Mouse (Mus musculus): ENCODE measurements around the gene Fndc4. TPM values are rescaled to one million over a fixed set of nuclear protein-coding genes. Genes with fewer than 3 reads are reported as not detected.

Fndc4 gene
- polyA plus RNA-seq, 2 experiments: 3.7 to 5.6 TPM

DNA sequence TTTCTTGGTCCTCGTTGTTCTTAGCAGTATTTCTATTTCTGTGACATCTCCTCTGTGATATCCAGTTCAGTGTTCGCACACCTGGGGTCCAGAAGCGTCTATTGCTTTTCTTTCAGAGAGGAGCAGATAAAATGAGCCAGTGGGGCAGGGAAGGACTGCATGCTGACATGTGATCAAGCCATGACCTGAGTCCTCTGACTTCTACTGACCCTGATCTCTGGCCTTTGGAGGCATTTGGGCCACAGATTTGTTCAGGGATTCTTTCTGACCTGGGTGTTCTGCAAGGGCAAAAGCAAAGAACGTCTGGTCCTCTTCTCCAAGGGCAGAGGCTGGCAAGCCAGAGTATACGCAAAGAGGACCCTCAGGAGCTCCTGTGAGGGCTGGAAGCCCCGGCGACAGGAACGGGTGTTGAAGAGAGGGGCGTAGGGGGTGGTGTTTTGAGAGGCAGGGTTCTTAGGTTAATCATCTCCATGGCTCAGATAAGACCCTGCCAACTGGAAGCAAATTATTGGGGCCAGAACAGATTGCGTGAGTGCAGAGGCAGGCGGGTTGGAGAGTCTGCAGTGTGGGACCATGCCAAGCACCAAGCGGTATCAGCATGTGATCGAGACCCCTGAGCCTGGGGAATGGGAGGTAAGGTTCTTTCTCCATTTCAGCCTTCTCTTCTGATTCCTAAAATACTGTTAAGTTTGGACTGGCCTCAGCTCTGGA, 1.3 kb upstream of the Fndc4 start, which contains the start of gene Gckr:
TSS of gene Gckr (plus strand) at position 397 of the 711 bp plus-strand sequence.
- Histone ChIP-seq H3K27ac (no peak within 1 kb of the TSS), H3K4me1 (replicated peaks; ENCODE audit: control insufficient read depth in 2 of 2, insufficient read depth in 2 of 2, low read length in 1 of 2) (peaks cover 0 to 1% of the 10 kb centered on the region in 2 experiments; a peak in 1 of 4 replicates), H3K27me3 (ENCODE audit: control insufficient read depth, insufficient read depth, low read length) (peaks cover 32% of the 10 kb centered on the region), H3K9me3 (ENCODE audit: control insufficient read depth, low read length) (no peaks in the 10 kb centered on the region), H3K36me3 (replicated peaks; ENCODE audit: control insufficient read depth, insufficient read depth, low read depth) (no peaks in the 10 kb centered on the region), H3K4me2 (ENCODE audit: low read depth) (no peak within 1 kb of the TSS; the same call in 1 of the 2 replicates), H3K4me3 (ENCODE audit: insufficient read depth in 1 of 2, low read depth in 2 of 2, low read length in 2 of 2) (0 out of 4 replicates have a peak within 1 kb of the TSS, but pooled peaks of 1 of the 2 experiments have one; percentile 8), H3K9ac (replicated peaks) (no peak within 1 kb of the TSS)
- DNase-seq (ENCODE audit: low read depth in 3 of 3, low spot score in 3 of 3): no peak
- TF ChIP-seq EP300 (IDR thresholded peaks at IDR 0.05; ENCODE audit: low read depth): no peak
- TF ChIP-seq CTCF (IDR thresholded peaks at IDR 0.05; ENCODE audit: low read depth): no peak
- ATAC-seq (ENCODE audit: insufficient read depth): peak; percentile 43; the same call in 1 of the 2 replicates
- 49% methylated on average over 13 of the region's 13 CpGs for WGBS (ENCODE audit: insufficient replicate concordance)

DNA sequence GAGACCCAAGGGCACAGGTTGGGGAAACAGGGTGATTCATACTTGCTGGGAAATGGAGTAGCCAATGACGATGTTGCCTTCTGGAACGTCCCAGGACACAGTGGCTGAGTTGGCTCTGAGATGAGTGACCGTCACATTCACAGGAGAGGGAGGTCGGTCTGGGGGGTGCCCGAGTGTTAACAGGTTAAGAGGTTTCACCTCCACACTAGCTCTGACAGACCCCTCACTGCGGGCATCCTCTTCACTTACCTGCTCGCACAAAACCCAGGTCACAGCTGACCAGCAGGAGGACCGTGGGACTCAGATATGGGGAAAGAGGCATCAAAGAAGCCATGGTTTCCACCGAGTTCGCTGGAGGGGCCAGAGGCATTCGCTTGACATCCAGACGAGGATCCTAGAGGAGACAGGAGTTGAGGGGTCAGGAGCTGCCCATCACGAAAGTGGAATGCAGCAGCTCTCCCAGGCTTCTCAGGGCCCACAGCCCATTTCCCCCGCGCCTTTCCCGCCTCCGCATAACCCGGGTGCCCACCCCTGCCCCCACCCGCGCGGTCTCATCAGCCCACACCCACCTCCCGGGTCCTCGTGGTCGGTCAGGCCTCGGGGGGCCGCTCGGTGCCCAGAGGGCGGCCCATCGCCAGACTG, 795 bp downstream of the Fndc4 start:
- Histone ChIP-seq H3K27me3 (ENCODE audit: control insufficient read depth, insufficient read depth, low read length) (peaks cover 32% of the 10 kb centered on the region), H3K4me2 (ENCODE audit: low read depth) (peak overlapping the region; percentile 53), H3K9ac (replicated peaks) (no peak overlapping the region), H3K4me3 (ENCODE audit: insufficient read depth in 1 of 2, low read depth in 2 of 2, low read length in 2 of 2) (peak overlapping the region; percentile 36 to 47), H3K4me1 (replicated peaks; ENCODE audit: control insufficient read depth in 2 of 2, insufficient read depth in 2 of 2, low read length in 1 of 2) (peaks cover 5 to 12% of the 10 kb centered on the region in 2 experiments), H3K27ac (no peak overlapping the region), H3K36me3 (replicated peaks; ENCODE audit: control insufficient read depth, insufficient read depth, low read depth) (no peaks in the 10 kb centered on the region), H3K9me3 (ENCODE audit: control insufficient read depth, low read length) (no peaks in the 10 kb centered on the region)
- no peak for TF ChIP-seq CTCF (IDR thresholded peaks at IDR 0.05; ENCODE audit: low read depth)
- no peak for TF ChIP-seq EP300 (IDR thresholded peaks at IDR 0.05; ENCODE audit: low read depth)
- no peak for DNase-seq (ENCODE audit: low read depth in 3 of 3, low spot score in 3 of 3)
- WGBS (ENCODE audit: insufficient replicate concordance): 15% methylated on average over 29 of the region's 29 CpGs
- ATAC-seq (ENCODE audit: insufficient read depth): no peak

- no peaks in the 10 kb centered on the region for H3K9me3 ChIP-seq (ENCODE audit: control insufficient read depth, low read length)
- H3K36me3 ChIP-seq (replicated peaks; ENCODE audit: control insufficient read depth, insufficient read depth, low read depth): no peaks in the 10 kb centered on the region
- peak overlapping the region; percentile 94 for H3K4me2 ChIP-seq (ENCODE audit: low read depth)
- peaks cover 20% of the 10 kb centered on the region for H3K27me3 ChIP-seq (ENCODE audit: control insufficient read depth, insufficient read depth, low read length)
- peak overlapping the region; percentile 70 to 83 for H3K4me3 ChIP-seq (ENCODE audit: insufficient read depth in 1 of 2, low read depth in 2 of 2, low read length in 2 of 2)
- DNase-seq (ENCODE audit: low read depth in 3 of 3, low spot score in 3 of 3) (no peak), ATAC-seq (ENCODE audit: insufficient read depth) (peak; percentile 60)
- H3K4me1 ChIP-seq (replicated peaks; ENCODE audit: control insufficient read depth in 2 of 2, insufficient read depth in 2 of 2, low read length in 1 of 2): peaks cover 6 to 16% of the 10 kb centered on the region in 2 experiments
- peak overlapping the region; percentile 71 for H3K9ac ChIP-seq (replicated peaks)
- peak overlapping the region; percentile 66 for H3K27ac ChIP-seq
- TF ChIP-seq CTCF (IDR thresholded peaks at IDR 0.05; ENCODE audit: low read depth): no peak
- TF ChIP-seq EP300 (IDR thresholded peaks at IDR 0.05; ENCODE audit: low read depth): no peak
- 5% methylated on average over 9 of the region's 9 CpGs for WGBS (ENCODE audit: insufficient replicate concordance)
These were observed 4.6 kb downstream of the Fndc4 start for GRCm38 (mm10) chr5:31291361-31291688.

DNA sequence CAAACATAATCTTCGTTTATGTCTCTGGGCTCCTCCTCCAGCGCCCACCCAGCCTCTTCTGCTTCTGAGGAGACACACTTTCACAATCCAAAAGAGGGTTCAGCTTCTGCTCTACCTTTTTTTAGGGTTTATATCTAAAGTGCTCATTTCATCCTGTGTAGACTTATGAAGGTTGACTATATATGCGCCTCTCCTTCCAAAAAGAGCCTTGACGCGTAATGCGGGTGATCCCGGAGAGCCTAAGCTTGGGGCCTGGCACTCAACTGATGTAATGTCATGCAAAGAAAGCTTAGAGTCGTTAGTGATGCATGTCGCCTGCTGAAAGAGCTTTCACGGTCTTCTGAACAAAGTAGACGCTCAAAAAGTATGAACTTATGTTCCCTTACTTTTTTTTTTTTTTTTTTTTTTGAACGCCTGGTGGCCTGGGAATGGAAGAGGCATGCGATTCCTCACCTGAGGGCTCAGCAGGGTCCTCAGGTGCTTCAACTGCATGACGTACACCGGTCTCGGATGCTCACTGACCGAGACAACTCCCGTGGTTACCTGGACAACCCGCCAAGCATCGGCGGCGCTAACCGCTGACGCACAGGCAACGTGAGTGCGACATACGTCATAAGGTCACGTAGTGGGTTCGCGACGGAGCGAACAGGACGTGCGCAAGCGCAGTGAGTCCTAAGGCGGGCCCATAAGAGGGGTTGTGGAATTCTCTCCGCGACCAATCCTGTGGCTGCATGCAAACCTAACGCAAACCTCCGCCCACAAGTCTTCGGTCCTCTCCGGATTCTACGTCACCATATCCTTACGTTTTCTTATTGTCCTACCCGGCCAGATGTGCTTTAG, 5.1 kb downstream of the Fndc4 start, which contains the start of gene Ift172:
TSS of gene Ift172 (minus strand) at position 596 of the 840 bp plus-strand sequence.
- Histone ChIP-seq H3K27me3 (ENCODE audit: control insufficient read depth, insufficient read depth, low read length) (peaks cover 14% of the 10 kb centered on the region), H3K4me2 (ENCODE audit: low read depth) (peak within 1 kb of the TSS; percentile 94), H3K27ac (peak within 1 kb of the TSS; percentile 66), H3K4me1 (replicated peaks; ENCODE audit: control insufficient read depth in 2 of 2, insufficient read depth in 2 of 2, low read length in 1 of 2) (peaks cover 6 to 16% of the 10 kb centered on the region in 2 experiments), H3K9me3 (ENCODE audit: control insufficient read depth, low read length) (no peaks in the 10 kb centered on the region), H3K9ac (replicated peaks) (peak within 1 kb of the TSS; percentile 71), H3K36me3 (replicated peaks; ENCODE audit: control insufficient read depth, insufficient read depth, low read depth) (no peaks in the 10 kb centered on the region), H3K4me3 (ENCODE audit: insufficient read depth in 1 of 2, low read depth in 2 of 2, low read length in 2 of 2) (peak within 1 kb of the TSS; percentile 70 to 83)
- ATAC-seq (ENCODE audit: insufficient read depth): peak; percentile 95
- WGBS (ENCODE audit: insufficient replicate concordance): 2% methylated on average over 45 of the region's 45 CpGs
- peak; percentile 95 to 96 (median 96) for DNase-seq (ENCODE audit: low read depth in 3 of 3, low spot score in 3 of 3)
- no peak for TF ChIP-seq EP300 (IDR thresholded peaks at IDR 0.05; ENCODE audit: low read depth)
- TF ChIP-seq CTCF (IDR thresholded peaks at IDR 0.05; ENCODE audit: low read depth): 0 out of 2 replicates have a peak, but pooled peaks have one; percentile 15
